Mouse (Mus musculus): Measurements from ENCODE around the gene Olfr27.

Gene Olfr27

DNA sequence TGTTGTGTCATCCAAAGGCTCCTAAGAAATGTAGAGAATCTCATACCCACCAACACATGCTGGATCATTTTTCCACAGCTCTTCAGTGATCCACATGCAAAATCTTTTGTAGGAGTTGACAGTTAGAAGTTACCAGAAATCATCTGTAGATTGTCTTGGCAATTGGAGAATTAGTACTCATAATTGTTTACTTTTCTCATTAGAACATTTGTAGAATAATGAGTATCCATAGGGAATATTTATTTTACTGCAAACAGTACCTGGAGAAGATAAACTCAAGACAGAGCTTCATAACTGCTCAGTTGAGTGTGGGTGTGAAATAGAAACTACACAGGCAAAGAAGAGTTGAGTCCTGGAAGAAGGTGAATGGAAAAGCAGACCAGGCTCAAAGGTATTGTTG lies at the start of gene Olfr27:
Gene Olfr27 (plus strand): TSS at position 301 of the 400 bp plus-strand sequence.
- no peak for DNase-seq (ENCODE audit: extremely low spot score)

GRCm38 (mm10) chr9:39078787-39079186 lies 49.1 kb upstream of the Olfr27 start, which contains the start of gene Olfr938:
TSS of gene Olfr938 (minus strand) at chr9:39078887.
- no peak for DNase-seq (ENCODE audit: extremely low spot score)

GRCm38 (mm10) chr9:39127326-39127725 lies 605 bp upstream of the Olfr27 start:
- DNase-seq (ENCODE audit: extremely low spot score) = no peak

- DNase-seq (ENCODE audit: extremely low spot score) = no peak
These were observed 24.5 kb downstream of the Olfr27 start for GRCm38 (mm10) chr9:39152401-39152800.

GRCm38 (mm10) chr9:39166004-39166403 lies 38.1 kb downstream of the Olfr27 start, which contains the start of gene Olfr943:
TSS of gene Olfr943 (plus strand) at chr9:39166304.
- no peak for DNase-seq (ENCODE audit: extremely low spot score)
